Mouse (Mus musculus): Measurements from ENCODE around the gene Irf3.

- TF ChIP-seq CTCF (conservative IDR thresholded peaks at IDR 0.05; ENCODE audit: low read length) (no peak), NANOG (IDR thresholded peaks at IDR 0.05; ENCODE audit: borderline replicate concordance, low read length) (no peak)
Measured at GRCm38 (mm10) chr7:45028351-45028750, 30.9 kb downstream of the Irf3 start.
